Mouse (Mus musculus) spleen, postnatal 10 days (tissue): Measurements from ENCODE around the gene Gm973.

Experiments
- DNase-seq, 2 experiments: peaks; one replicate each; pipeline ENCODE4 v3.0.0; 2021 to 2022; ENCODE audit warnings: low spot score in 2 of 2

Gm973 gene

DNA sequence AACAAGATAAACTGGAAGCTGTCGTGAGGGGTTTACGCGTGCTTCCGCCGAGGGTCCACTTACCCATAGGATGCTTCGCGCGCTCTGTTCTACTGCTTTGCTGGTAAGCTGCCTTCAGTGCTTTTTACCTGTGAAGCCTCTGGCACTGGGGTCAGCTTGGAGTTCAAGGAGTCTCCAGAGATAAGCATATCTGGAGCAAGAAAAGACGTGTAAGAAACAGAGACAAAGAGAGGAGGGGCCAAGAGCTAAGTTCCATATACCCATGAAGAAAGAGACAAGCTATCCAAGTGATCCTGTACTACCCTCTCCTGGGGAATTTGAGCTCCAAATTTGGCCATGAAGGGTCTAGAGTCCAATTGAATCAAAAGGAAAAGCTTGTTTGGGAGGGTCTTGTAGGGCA, 24.5 kb upstream of the Gm973 start:
- DNase-seq = no peak

- no peak for DNase-seq
Observed at GRCm38 (mm10) chr1:59492432-59492831, 23.6 kb upstream of the Gm973 start.

GRCm38 (mm10) chr1:59495970-59496369, 20.1 kb upstream of the Gm973 start:
- DNase-seq = no peak

- DNase-seq = no peak
Observed at GRCm38 (mm10) chr1:59497741-59498613, 18.1 kb upstream of the Gm973 start.

DNA sequence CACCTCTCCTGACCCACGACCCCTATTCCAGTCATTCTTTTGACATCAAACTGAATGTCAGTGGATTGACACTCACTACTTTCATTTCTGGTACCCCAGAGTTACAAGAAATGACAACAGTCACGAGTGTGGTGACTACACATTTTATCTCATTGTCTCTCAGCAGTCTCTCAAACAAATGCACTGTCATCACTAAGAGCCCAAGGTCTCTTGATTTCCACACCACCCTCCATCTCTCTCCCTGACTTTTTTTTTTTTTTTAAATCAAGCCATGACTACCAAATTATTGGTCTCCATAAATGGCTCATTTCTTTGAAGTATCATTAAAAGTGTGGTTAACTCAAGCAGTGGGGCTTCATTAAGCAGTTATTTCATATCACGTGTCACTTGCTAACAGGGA, 16.7 kb upstream of the Gm973 start:
- DNase-seq = no peak

DNA sequence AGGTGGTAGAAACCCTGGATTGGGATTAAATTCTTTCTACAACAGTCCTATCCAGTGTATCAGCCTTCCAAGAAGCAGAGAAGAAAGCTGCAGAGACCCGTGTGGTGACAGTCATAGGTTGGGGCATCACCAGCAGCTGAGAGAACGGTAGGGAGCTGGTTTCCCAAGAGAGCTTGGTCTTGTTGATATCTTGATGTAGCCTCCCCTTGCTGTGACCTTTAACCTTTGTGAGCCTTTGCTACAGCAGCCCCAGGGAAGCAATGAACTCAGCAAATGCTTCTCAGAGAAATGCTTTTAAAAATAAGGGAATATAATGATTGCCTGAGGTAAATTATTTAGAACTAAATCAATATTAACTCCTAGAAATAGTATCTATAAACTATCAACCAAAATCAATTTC, 13.7 kb upstream of the Gm973 start:
- no peak for DNase-seq

GRCm38 (mm10) chr1:59503659-59504301, 12.3 kb upstream of the Gm973 start:
- DNase-seq = no peak

- no peak for DNase-seq
Observed at GRCm38 (mm10) chr1:59504302-59504700, 11.8 kb upstream of the Gm973 start.

GRCm38 (mm10) chr1:59508463-59509139, 7.5 kb upstream of the Gm973 start:
- no peak for DNase-seq

DNA sequence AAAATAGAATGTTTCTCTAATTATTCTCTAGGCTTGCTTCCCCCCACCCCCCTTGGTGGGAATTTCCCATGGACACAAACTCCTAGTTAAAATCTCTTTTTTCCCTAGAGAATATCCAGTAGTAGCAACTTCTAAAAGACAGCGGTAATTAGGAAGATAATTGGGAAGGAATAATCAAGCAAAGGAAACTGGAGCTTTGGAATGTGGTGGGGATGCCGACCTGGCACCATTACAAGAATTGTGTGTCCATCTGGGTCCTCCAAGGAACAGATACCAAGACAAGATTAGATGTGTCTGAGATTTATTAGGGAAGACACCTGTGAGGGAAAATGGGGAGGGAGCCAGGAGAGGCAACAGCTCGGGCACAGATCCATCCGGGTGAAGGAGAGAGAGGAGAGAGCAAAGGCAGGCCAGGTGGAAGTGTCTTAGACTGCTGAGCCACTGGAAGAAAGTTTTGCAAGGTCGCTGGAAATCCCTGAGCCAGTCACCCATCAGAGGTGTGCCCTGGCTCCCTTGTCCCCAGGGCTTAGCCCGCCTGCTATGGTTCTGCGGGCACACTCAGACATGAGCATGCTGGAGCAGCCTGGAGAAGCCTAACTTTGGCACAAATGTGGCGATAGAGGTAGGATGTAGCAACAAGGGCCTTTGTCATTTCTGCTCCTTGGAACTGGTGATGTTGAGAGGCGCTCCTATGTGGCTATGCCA, 4.3 kb upstream of the Gm973 start:
- DNase-seq = no peak

- DNase-seq = no peak
Observed at GRCm38 (mm10) chr1:59520226-59520837, 4.3 kb downstream of the Gm973 start.

- DNase-seq = no peak
Observed at GRCm38 (mm10) chr1:59522456-59522855, 6.4 kb downstream of the Gm973 start.

DNA sequence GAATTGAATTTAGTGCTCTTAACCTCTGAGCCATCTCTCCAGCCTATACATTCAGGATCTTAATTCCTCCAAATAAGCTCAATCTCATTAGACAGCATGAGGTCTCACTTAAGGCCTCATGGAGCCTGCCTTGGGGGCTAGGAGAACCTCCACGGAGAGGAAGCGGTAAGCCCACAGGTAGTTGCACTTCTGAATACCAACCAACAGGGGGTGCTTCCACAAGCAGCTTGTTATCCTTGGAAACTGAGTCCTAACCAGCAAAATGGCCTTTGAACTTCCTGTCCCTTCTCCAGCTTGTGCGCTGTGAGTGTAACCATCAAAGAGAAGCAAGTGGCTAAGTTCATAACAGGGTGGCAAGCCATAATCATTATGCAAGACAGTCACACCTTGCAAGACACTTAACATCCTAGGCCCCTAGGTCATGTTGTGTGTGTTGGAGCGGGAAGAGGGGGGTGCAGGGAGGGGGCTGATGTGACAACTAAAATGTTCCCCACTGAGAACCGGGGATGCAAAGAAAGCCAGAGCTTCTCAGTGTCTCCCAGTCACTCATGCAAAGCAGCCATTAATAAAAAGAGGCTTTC, 7.4 kb downstream of the Gm973 start:
- DNase-seq = no peak

- DNase-seq = no peak
Observed at GRCm38 (mm10) chr1:59524071-59524470, 8.0 kb downstream of the Gm973 start.

GRCm38 (mm10) chr1:59524759-59525158, 8.7 kb downstream of the Gm973 start:
- no peak for DNase-seq

- DNase-seq = no peak
Observed at GRCm38 (mm10) chr1:59527219-59527618, 11.2 kb downstream of the Gm973 start.

DNA sequence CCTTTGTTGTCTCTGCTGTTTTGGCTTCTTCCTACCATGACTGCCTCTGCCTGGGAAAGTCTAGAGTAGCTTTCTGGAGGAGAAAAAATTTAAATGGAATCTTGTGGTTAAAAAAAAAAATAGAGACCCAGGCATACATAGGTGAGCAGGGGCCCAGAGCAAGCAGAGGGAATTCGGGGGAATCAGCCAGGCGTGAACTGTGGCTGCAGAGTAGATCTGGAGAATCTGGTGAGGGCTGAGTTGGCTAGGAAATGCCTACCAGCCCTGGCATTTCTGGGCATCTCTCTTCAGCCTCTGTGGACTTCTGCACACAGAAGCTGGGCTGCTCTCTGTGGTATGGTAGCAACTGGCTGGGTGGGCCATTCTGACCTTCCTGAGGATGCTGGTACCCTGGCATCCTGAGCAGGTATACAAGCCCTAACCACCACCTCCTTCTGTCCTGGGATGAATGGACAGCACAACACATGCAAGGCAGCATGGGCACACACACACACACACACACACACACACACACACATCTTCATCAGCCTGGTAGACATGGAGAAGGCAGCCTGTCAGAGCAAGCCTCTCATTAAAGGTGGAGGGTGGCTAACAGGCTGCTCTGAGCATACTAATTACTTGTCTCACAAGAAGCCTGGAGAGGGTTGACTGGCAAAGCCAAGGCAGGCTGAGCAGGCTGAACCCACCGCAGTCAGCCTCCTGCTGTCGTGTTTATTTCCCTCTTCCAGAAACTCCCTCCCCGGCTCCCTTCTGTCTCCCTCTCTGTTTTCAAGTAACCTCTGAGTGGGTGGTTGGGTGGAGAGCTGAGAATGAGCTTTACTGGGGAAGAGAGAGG, 19.1 kb downstream of the Gm973 start:
- no peak for DNase-seq

- DNase-seq = no peak
Observed at GRCm38 (mm10) chr1:59538381-59538780, 22.3 kb downstream of the Gm973 start.

DNA sequence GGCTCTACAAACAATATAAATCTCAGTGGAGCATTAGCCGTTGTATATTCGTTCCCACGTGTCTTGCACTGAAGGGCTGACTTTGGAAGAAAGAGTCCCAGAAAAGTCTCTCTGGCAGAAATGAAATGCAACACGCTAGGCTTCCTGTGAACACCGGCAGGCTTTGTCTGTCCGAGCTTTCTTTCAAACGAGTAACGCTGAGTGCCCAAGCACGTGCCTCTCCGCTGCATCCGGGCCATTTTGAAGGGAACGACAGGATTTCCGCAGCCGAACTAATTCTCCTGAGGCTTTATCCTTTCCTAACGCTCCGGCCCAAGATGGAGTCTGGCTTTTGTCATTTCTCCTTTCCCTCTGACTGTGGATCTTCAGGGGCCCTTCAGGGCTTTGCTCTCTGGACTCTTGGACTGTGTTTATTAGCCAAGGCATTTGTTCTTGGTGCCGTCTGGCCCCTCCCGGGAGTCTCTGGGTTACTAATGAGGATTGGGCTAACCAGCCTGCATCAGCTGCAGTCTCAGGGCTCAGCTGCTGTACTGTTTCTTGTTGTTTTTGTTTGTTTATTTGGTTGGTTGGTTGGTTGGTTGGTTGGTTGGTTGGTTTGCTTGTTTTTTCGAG, 24.6 kb downstream of the Gm973 start:
- DNase-seq = no peak
